Mouse (Mus musculus) intestine, postnatal 0 days (tissue): Measurements from ENCODE around the gene Lrrn2. TPM values are rescaled to one million over a fixed set of nuclear protein-coding genes. Genes with fewer than 3 reads are reported as not detected.

Experiments used
- ATAC-seq: fragments of 200-750 bp; cut with Nextera tagmentation; 2 replicates; pipeline ENCODE4 v1.8.0; 2017; ENCODE audit warnings: mild to moderate bottlenecking, moderate TSS enrichment, moderate library complexity
- H3K27ac ChIP-seq: fragments of 300-500 bp; sonication (generic); 2 replicates; pipeline ENCODE4 v1.5.1; 2014; ENCODE audit warnings: mild to moderate bottlenecking, low read depth, low read length, moderate library complexity
- H3K27me3 ChIP-seq: fragments of 300-500 bp; sonication (generic); replicated peaks from 2 replicates; pipeline ENCODE4 v1.6.1; 2014; ENCODE audit warnings: low read length, mixed read lengths; ENCODE audit not compliant: control insufficient read depth, insufficient read depth
- H3K36me3 ChIP-seq: fragments of 300-500 bp; sonication (generic); 2 replicates; pipeline ENCODE4 v1.6.1; 2014; ENCODE audit warnings: mild to moderate bottlenecking, moderate library complexity; ENCODE audit not compliant: control insufficient read depth, insufficient read depth
- H3K4me1 ChIP-seq: fragments of 300-500 bp; sonication (generic); replicated peaks from 2 replicates; pipeline ENCODE4 v1.6.1; 2014; ENCODE audit warnings: antibody characterized with exemption, low read length, mixed read lengths; ENCODE audit not compliant: control insufficient read depth, insufficient read depth
- H3K4me2 ChIP-seq: fragments of 300-500 bp; sonication (generic); replicated peaks from 2 replicates; pipeline ENCODE4 v1.6.1; 2014; ENCODE audit warnings: low read depth, mild to moderate bottlenecking, moderate library complexity
- H3K4me3 ChIP-seq: fragments of 300-500 bp; sonication (generic); 2 replicates; pipeline ENCODE4 v1.5.1; 2014; ENCODE audit warnings: low read depth, low read length
- H3K9ac ChIP-seq: fragments of 300-500 bp; sonication (generic); 2 replicates; pipeline ENCODE4 v1.6.1; 2014; ENCODE audit warnings: mild to moderate bottlenecking, low read depth, low read length
- H3K9me3 ChIP-seq: fragments of 300-500 bp; sonication (generic); 2 replicates; pipeline ENCODE4 v1.6.1; 2016; ENCODE audit warnings: mixed run types; ENCODE audit not compliant: control insufficient read depth
- CTCF ChIP-seq: sonication (generic); IDR thresholded peaks from 2 replicates; pipeline ENCODE4 v1.5.1; 2016; ENCODE audit warnings: low read depth, mild to moderate bottlenecking, control low read depth, antibody characterized with exemption, moderate library complexity
- WGBS: fragments of 180-500 bp; shearing (Covaris S2); extraction: QIAGEN DNeasy Blood & Tissue Kit; methylation state at CpG from one replicate; pipeline ENCODE4 v1.1.7; 2014; 5-methylcytosine and 5-hydroxymethylcytosine counted together
- polyA plus RNA-seq: library from polyadenylated mRNA; unstranded; fragments of >200 nt; fragmentation: Nextera tagmentation; extraction: Ambion mirVana; gene quantifications from 2 replicates; pipeline ENCODE4 v1.2.1, GENCODE M21; 2015

Lrrn2 gene
- polyA plus RNA-seq, 1 experiment from 2014 or later, result 2.3 TPM

DNA sequence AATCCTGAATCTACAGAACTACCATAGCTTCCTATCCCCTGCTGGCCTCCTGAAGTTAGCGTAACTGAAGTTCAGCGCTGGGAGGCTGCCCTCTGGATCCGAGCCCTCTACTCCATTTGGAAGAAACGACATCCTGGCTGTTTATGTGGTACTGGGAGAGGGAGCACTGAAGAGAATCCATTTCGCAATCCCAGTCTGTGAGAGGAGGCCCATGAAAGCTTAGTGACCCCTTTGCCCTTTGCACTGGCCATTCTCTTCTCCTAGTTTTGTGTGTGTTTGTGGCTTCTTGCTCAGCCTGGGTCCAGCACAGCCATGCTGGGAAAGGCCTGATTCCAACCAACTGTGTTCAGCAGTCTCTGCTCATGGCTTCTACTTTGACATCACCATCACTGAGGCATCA, 76.7 kb downstream of the Lrrn2 start:
- no peaks in the 10 kb centered on the region for H3K4me1 ChIP-seq
- 87% methylated on average over 5 of the region's 5 CpGs for WGBS
- TF ChIP-seq CTCF, result no peak
- no peak overlapping the region for H3K4me3 ChIP-seq
- no peaks in the 10 kb centered on the region for H3K9me3 ChIP-seq
- H3K4me2 ChIP-seq, result no peak overlapping the region
- no peaks in the 10 kb centered on the region for H3K36me3 ChIP-seq
- H3K9ac ChIP-seq, result no peak overlapping the region
- no peak for ATAC-seq
- no peak overlapping the region for H3K27ac ChIP-seq
- H3K27me3 ChIP-seq, result no peaks in the 10 kb centered on the region

DNA sequence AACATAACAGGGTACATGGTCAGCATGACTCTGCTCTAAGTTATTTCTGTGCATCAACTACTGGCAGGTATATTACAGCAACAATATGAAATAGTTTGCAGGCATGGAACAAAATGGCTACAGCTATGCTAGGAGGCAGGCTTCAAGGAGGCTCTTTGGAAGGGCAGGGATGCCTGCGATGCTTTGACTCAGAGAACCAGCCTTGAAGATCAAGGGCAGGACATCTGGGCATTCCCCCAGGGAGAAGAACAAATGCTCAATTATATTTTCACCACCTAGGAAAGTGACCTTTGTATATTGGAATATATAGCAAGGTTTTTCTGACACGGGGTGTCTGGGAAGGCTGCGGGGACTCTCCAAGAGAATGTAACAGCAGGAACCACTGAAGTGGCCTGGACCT, 81.7 kb downstream of the Lrrn2 start:
- no peak for TF ChIP-seq CTCF
- no peak overlapping the region for H3K9ac ChIP-seq
- no peak overlapping the region for H3K27ac ChIP-seq
- no peaks in the 10 kb centered on the region for H3K36me3 ChIP-seq
- no peaks in the 10 kb centered on the region for H3K27me3 ChIP-seq
- H3K4me3 ChIP-seq, result no peak overlapping the region
- 90% methylated on average over 3 of the region's 3 CpGs for WGBS
- no peaks in the 10 kb centered on the region for H3K9me3 ChIP-seq
- no peak overlapping the region for H3K4me2 ChIP-seq
- no peaks in the 10 kb centered on the region for H3K4me1 ChIP-seq
- no peak for ATAC-seq

DNA sequence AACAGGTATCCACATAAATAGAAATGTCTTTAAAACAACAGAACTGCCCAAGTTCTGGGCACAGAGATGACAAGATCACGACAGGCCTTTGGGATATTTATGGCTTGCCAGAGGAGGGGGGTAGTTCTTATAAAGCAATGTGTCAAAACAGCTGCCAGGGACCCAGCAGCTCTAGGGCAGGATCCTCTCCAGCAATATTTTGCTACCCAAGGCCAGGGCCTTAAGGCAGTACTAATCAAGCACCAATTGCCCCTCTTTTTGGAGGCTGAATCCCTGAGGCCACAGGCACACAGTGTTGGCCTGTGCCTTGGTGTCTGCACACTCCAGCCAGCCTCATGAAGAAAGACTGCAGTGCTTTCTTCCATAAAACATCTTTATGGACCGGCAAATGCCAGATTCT, 84.0 kb downstream of the Lrrn2 start:
- Histone ChIP-seq H3K9me3 (no peaks in the 10 kb centered on the region), H3K27ac (no peak overlapping the region), H3K4me2 (no peak overlapping the region), H3K36me3 (no peaks in the 10 kb centered on the region), H3K9ac (no peak overlapping the region), H3K4me3 (no peak overlapping the region), H3K27me3 (no peaks in the 10 kb centered on the region), H3K4me1 (no peaks in the 10 kb centered on the region)
- WGBS, result 74% methylated on average over 2 of the region's 2 CpGs
- no peak for TF ChIP-seq CTCF
- no peak for ATAC-seq

DNA sequence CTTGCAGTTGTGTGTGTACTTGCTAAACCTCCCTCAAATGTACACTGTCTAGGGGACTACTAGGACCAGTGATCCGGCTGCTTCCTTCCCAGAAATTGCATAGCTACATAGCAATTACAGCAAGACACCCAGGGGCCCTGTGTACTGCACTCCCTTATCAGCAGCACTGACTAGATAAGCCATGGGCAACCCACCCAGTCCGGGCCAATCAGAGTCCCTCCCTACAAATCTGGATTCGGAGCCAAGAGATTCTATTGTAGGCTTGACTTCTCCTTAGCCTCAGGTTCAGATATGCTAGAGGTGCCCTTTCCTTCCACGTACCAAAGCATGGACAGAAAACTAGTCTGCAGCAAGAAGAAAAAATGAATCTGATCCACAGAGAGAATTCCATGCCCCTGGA, 84.6 kb downstream of the Lrrn2 start:
- TF ChIP-seq CTCF, result no peak
- 42% methylated on average over 4 of the region's 4 CpGs for WGBS
- no peak for ATAC-seq
- Histone ChIP-seq H3K9me3 (no peaks in the 10 kb centered on the region), H3K4me2 (no peak overlapping the region), H3K9ac (no peak overlapping the region), H3K27ac (no peak overlapping the region), H3K27me3 (no peaks in the 10 kb centered on the region), H3K4me3 (no peak overlapping the region), H3K36me3 (no peaks in the 10 kb centered on the region), H3K4me1 (no peaks in the 10 kb centered on the region)

DNA sequence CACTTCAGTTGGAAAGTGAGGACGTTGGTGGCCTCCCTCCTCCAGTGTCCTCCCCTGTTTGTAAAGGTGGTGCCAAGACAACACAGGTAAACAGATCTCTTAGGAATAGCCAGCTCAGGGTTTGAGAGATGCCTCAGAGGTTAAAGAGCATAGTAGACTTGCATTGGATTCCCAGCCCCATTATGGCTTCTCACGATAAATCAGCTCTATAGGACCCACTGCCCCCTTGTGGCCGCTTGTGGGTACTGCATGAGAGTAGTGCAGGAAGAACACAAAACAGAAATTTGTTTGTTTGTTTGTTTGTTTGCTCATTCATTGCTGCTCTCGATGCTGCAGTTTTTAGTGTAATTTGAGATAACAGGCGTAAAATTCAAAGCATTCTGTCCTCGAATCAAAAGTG, 88.6 kb downstream of the Lrrn2 start:
- no peaks in the 10 kb centered on the region for H3K9me3 ChIP-seq
- H3K27ac ChIP-seq, result no peak overlapping the region
- TF ChIP-seq CTCF, result peak; percentile 84
- no peak overlapping the region for H3K9ac ChIP-seq
- 32% methylated on average over 6 of the region's 6 CpGs for WGBS
- H3K36me3 ChIP-seq, result no peaks in the 10 kb centered on the region
- no peak for ATAC-seq
- no peak overlapping the region for H3K4me3 ChIP-seq
- no peaks in the 10 kb centered on the region for H3K27me3 ChIP-seq
- no peaks in the 10 kb centered on the region for H3K4me1 ChIP-seq
- no peak overlapping the region for H3K4me2 ChIP-seq

DNA sequence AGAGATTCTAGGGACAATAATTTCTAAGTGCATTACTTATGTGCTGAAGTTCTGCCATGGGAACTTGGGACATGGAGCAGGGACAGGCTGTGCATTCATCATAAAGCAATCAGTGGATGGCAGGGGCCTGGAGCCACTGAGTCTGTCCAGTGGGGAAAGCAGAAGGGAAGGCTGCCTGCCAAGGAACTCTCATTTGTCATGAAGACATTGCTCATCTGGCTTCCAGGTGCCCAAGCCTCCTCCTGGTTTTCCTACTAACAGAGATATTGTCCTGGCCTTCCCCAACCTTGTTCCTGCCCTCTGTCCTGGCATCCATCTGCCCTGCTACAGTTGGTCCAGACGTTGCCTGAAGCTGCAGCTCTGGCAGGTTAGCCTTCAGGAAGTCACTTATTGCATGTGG, 97.3 kb downstream of the Lrrn2 start:
- no peak overlapping the region for H3K27ac ChIP-seq
- no peak for TF ChIP-seq CTCF
- H3K27me3 ChIP-seq, result no peaks in the 10 kb centered on the region
- no peak overlapping the region for H3K9ac ChIP-seq
- ATAC-seq, result no peak
- no peaks in the 10 kb centered on the region for H3K4me1 ChIP-seq
- no peaks in the 10 kb centered on the region for H3K9me3 ChIP-seq
- H3K4me2 ChIP-seq, result no peak overlapping the region
- H3K36me3 ChIP-seq, result peaks cover 17% of the 10 kb centered on the region; the same call in 1 of the 2 replicates
- H3K4me3 ChIP-seq, result no peak overlapping the region
- 65% methylated on average over 1 of the region's 1 CpGs for WGBS

DNA sequence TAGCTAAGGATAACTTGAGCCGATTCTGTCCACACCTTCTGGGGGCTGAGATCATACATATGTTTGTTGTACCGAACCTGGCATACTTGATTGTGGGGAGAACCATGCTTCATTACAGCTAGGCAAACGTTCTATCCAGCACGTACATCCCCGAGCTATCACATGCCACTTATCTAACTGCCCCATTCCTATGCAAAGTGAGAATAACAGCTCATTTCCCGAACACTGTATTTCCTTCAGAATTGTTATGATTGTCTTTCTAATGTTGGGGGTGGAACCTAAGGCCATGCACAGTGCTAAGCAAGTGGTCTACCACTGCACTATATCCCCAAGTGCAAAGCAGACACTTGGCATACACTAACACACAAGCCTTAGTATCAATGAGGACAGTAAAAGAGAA, 101.2 kb downstream of the Lrrn2 start:
- Histone ChIP-seq H3K4me3 (no peak overlapping the region), H3K9me3 (no peaks in the 10 kb centered on the region), H3K27ac (no peak overlapping the region), H3K9ac (no peak overlapping the region), H3K4me1 (no peaks in the 10 kb centered on the region), H3K36me3 (peaks cover 36% of the 10 kb centered on the region), H3K27me3 (no peaks in the 10 kb centered on the region), H3K4me2 (no peak overlapping the region)
- 91% methylated on average over 6 of the region's 6 CpGs for WGBS
- ATAC-seq, result no peak
- TF ChIP-seq CTCF, result no peak
